Mouse (Mus musculus): ENCODE results near the gene Npw. TPM values are rescaled to one million over a fixed set of nuclear protein-coding genes. Genes with fewer than 3 reads are reported as not detected.

Gene Npw
- total and polyA plus RNA-seq, 3 experiments = not detected

DNA sequence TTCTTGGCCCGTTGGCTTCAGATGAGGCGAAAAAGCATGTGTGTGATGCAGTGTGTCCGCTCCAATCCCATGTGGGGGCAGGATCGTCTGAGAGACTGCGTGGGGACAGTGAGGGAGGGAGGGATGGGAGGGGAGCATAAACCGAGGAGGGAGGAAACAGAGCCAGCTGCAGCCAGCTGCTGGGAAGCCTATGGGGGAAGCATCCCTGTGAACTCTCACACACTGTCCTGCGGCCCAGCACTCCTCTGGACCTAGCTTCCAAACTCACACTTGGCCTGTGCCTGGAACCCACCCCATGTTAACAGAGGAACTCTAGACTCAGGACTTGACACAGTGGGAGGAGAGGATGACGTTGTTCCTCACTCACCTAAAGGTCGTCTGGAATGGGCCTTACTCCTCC lies 19.4 kb downstream of the Npw start:
- 50% methylated on average over 9 of the region's 9 CpGs for WGBS
- DNase-seq = peak; percentile 74 to 80
- intact Hi-C loops (cut with DNase I) = no loop called here
- Histone ChIP-seq H3K79me2 (replicated peaks; ENCODE audit: control insufficient read depth, insufficient read depth, low read length) (peaks cover 2% of the 10 kb centered on the region; the same call in 1 of the 2 replicates), H3K4me1 (ENCODE audit: control insufficient read depth, insufficient read depth, low read length) (peaks cover 29% of the 10 kb centered on the region), H3K36me3 (ENCODE audit: control insufficient read depth, insufficient read depth, low read length) (peaks cover 12% of the 10 kb centered on the region), H3K4me3 (peak overlapping the region; percentile 7; the same call in 1 of the 2 replicates), H3K27ac (peak overlapping the region; percentile 44), H3K9ac (ENCODE audit: low read depth, low read length) (no peak overlapping the region), H3K27me3 (ENCODE audit: control insufficient read depth, insufficient read depth, low read length) (no peaks in the 10 kb centered on the region)
- TF ChIP-seq EP300 (IDR thresholded peaks at IDR 0.05; ENCODE audit: insufficient read depth, low read depth, low read length) (0 out of 2 replicates have a peak, but pooled peaks have one; percentile 60), CTCF (IDR thresholded peaks at IDR 0.05) (no peak)

DNA sequence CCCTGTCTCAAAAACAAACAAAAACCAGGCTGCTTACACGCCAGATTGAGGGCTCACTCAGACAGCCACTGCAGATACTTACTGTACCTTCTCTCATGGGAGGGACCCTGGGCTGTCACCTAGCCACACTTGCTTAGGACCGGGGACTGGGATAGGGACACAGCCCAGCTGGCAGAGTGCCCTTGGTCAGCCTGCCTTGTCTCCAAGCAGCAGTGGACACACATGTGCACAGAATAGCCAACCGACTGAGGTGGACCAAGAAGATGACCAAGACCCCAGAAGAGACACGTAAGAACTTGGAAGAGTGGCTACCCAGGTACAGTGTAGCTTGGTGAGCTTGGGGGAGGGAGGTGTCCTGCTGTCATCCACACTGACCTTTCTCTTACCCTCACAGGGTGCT lies 20.0 kb downstream of the Npw start:
- DNase-seq = peak; percentile 41 to 60
- peak overlapping the region; percentile 44 for H3K27ac ChIP-seq
- H3K4me1 ChIP-seq (ENCODE audit: control insufficient read depth, insufficient read depth, low read length) = peaks cover 34% of the 10 kb centered on the region
- no peak overlapping the region for H3K9ac ChIP-seq (ENCODE audit: low read depth, low read length)
- 59% methylated on average over 4 of the region's 4 CpGs for WGBS
- peaks cover 12% of the 10 kb centered on the region for H3K36me3 ChIP-seq (ENCODE audit: control insufficient read depth, insufficient read depth, low read length)
- intact Hi-C loops (cut with DNase I) = no loop called here
- no peaks in the 10 kb centered on the region for H3K27me3 ChIP-seq (ENCODE audit: control insufficient read depth, insufficient read depth, low read length)
- H3K4me3 ChIP-seq = no peak overlapping the region
- H3K79me2 ChIP-seq (replicated peaks; ENCODE audit: control insufficient read depth, insufficient read depth, low read length) = peaks cover 2% of the 10 kb centered on the region; the same call in 1 of the 2 replicates
- TF ChIP-seq EP300 (IDR thresholded peaks at IDR 0.05; ENCODE audit: insufficient read depth, low read depth, low read length) (no peak), POLR2A (IDR thresholded peaks at IDR 0.05; ENCODE audit: insufficient read depth, low read depth, low read length) (no peak; the same call in 1 of the 2 replicates), CTCF (IDR thresholded peaks at IDR 0.05) (no peak)

DNA sequence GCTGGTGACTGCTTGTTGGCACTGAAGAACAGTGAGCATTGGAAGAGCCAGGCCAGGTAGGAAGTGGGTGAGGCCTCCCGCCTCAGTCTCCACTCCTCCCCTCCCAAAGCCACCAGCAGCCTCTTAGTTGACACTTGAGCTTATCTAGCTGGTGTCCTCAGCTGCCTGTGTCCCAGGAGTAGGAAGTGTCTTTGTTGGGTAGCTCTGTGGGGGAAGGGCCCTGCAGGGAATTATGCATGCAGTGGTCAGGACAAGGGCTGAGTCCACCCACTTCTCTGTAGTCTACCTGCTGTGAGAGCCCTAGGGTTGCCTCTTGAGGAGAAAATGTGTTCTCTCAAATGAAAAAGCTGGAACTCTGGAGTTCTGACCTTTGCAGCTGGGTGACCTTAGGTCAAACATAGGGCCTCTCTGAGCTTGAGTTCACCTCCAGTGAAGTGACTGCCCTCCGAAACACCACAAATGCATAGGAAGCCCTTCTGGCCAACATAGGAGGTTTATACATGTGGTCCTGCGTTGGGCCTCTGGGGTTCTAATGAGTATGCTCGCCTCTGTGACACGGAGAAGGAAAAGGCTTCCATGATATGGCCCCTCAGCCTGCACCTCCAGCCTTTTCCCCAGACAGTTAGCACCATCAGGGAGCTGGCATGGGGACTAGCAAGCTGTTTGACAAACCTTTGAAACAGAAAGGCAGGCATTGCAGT lies 21.3 kb downstream of the Npw start:
- Histone ChIP-seq H3K27me3 (ENCODE audit: control insufficient read depth, insufficient read depth, low read length) (no peaks in the 10 kb centered on the region), H3K27ac (peak overlapping the region; percentile 45), H3K9ac (ENCODE audit: low read depth, low read length) (no peak overlapping the region), H3K4me3 (no peak overlapping the region), H3K79me2 (replicated peaks; ENCODE audit: control insufficient read depth, insufficient read depth, low read length) (no peaks in the 10 kb centered on the region), H3K4me1 (ENCODE audit: control insufficient read depth, insufficient read depth, low read length) (peaks cover 35% of the 10 kb centered on the region), H3K36me3 (ENCODE audit: control insufficient read depth, insufficient read depth, low read length) (peaks cover 12% of the 10 kb centered on the region)
- 59% methylated on average over 5 of the region's 5 CpGs for WGBS
- TF ChIP-seq CTCF (IDR thresholded peaks at IDR 0.05) = no peak
- TF ChIP-seq EP300 (IDR thresholded peaks at IDR 0.05; ENCODE audit: insufficient read depth, low read depth, low read length) = 0 out of 2 replicates have a peak, but pooled peaks have one; percentile 32
- TF ChIP-seq POLR2A (IDR thresholded peaks at IDR 0.05; ENCODE audit: insufficient read depth, low read depth, low read length) = peak; percentile 24; the same call in 1 of the 2 replicates
- intact Hi-C loops (cut with DNase I) = no loop called here
- DNase-seq = peak; percentile 36 to 53

DNA sequence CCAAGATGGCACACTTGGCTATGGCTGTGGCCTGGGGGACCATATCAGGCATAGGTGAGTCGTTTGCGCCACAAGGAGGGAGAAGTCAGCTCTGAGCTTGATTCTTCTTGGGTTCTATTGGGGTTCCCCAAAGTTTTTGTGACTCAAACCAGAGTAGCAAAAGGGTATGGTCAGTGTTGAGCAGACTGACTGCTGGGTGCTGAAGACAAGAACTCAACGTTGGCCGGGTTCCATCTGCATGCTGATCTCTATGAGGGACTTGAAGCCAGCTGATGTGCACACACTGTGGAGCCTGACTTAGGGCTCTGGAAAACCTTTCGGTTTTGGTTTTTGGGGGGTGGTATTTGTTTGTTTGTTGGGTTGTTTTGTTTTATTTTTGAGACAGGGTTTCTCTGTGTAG lies 22.6 kb downstream of the Npw start:
- Histone ChIP-seq H3K27ac (peak overlapping the region; percentile 98), H3K4me1 (ENCODE audit: control insufficient read depth, insufficient read depth, low read length) (peaks cover 38% of the 10 kb centered on the region), H3K4me3 (no peak overlapping the region), H3K9ac (ENCODE audit: low read depth, low read length) (no peak overlapping the region), H3K36me3 (ENCODE audit: control insufficient read depth, insufficient read depth, low read length) (peaks cover 12% of the 10 kb centered on the region), H3K27me3 (ENCODE audit: control insufficient read depth, insufficient read depth, low read length) (no peaks in the 10 kb centered on the region), H3K79me2 (replicated peaks; ENCODE audit: control insufficient read depth, insufficient read depth, low read length) (no peaks in the 10 kb centered on the region)
- 66% methylated on average over 5 of the region's 5 CpGs for WGBS
- DNase-seq = no peak
- intact Hi-C loops (cut with DNase I) = no loop called here
- TF ChIP-seq EP300 (IDR thresholded peaks at IDR 0.05; ENCODE audit: insufficient read depth, low read depth, low read length) (no peak), CTCF (IDR thresholded peaks at IDR 0.05) (no peak), POLR2A (IDR thresholded peaks at IDR 0.05; ENCODE audit: insufficient read depth, low read depth, low read length) (no peak)

DNA sequence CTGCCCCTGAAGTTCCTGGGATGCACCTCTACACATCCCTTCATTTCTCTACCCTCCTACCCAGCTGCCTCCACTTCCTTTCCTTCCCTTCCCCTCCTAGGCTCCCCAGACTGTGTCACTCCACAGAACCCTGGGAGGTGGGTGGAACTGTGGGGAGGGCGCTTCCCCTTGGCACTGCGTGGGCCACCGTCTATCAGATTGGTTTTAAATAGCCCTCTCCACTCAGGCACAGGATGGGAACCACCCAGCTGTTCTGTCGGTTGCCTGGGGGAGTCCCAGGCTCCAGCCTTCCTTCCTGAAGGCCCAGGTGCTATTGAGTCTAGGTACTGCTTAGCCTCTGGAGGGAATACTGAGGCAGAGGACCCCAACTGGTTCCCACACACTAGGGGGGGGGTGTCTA lies 23.2 kb downstream of the Npw start:
- intact Hi-C loops (cut with DNase I) = no loop called here
- Histone ChIP-seq H3K9ac (ENCODE audit: low read depth, low read length) (no peak overlapping the region), H3K27ac (peak overlapping the region; percentile 98), H3K4me3 (no peak overlapping the region), H3K4me1 (ENCODE audit: control insufficient read depth, insufficient read depth, low read length) (peaks cover 37% of the 10 kb centered on the region), H3K79me2 (replicated peaks; ENCODE audit: control insufficient read depth, insufficient read depth, low read length) (no peaks in the 10 kb centered on the region), H3K27me3 (ENCODE audit: control insufficient read depth, insufficient read depth, low read length) (no peaks in the 10 kb centered on the region), H3K36me3 (ENCODE audit: control insufficient read depth, insufficient read depth, low read length) (peaks cover 9% of the 10 kb centered on the region)
- WGBS = 34% methylated on average over 4 of the region's 4 CpGs
- TF ChIP-seq EP300 (IDR thresholded peaks at IDR 0.05; ENCODE audit: insufficient read depth, low read depth, low read length) = peak; percentile 56; the same call in 1 of the 2 replicates
- TF ChIP-seq POLR2A (IDR thresholded peaks at IDR 0.05; ENCODE audit: insufficient read depth, low read depth, low read length) = peak; percentile 60; the same call in 1 of the 2 replicates
- TF ChIP-seq CTCF (IDR thresholded peaks at IDR 0.05) = no peak
- peak; percentile 55 to 63 for DNase-seq

DNA sequence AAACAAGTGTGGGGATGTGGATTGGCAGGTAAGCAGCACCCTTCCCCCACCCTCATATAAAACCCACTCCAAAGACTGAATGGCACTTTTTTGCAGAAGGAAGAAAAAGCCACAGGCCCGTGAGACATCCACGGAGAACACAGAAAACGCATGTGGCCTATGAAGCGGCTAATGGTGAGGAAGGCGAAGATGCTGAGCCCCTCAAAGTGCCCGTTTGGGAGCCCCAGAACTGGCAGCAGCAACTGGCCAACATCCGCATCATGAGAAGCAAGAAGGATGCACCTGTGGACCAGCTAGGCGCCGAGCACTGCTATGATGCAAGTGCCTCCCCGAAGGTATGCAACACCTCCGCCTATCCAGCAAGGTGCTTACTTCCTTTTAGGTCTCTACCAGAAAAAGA lies 24.4 kb downstream of the Npw start:
- DNase-seq = no peak
- intact Hi-C loops (cut with DNase I) = no loop called here
- Histone ChIP-seq H3K27me3 (ENCODE audit: control insufficient read depth, insufficient read depth, low read length) (no peaks in the 10 kb centered on the region), H3K4me3 (no peak overlapping the region), H3K9ac (ENCODE audit: low read depth, low read length) (0 out of 2 replicates have a peak overlapping the region, but pooled peaks have one; percentile 10), H3K27ac (peak overlapping the region; percentile 98), H3K4me1 (ENCODE audit: control insufficient read depth, insufficient read depth, low read length) (peaks cover 29% of the 10 kb centered on the region), H3K79me2 (replicated peaks; ENCODE audit: control insufficient read depth, insufficient read depth, low read length) (no peaks in the 10 kb centered on the region), H3K36me3 (ENCODE audit: control insufficient read depth, insufficient read depth, low read length) (no peaks in the 10 kb centered on the region)
- WGBS = 95% methylated on average over 11 of the region's 11 CpGs
- TF ChIP-seq CTCF (IDR thresholded peaks at IDR 0.05) (no peak), EP300 (IDR thresholded peaks at IDR 0.05; ENCODE audit: insufficient read depth, low read depth, low read length) (no peak), POLR2A (IDR thresholded peaks at IDR 0.05; ENCODE audit: insufficient read depth, low read depth, low read length) (no peak)
